Mouse (Mus musculus) liver, postnatal 0 days (tissue): ENCODE measurements at regions not wholly inside any gene's neighbourhood (a gene's known extent, or its start where the extent isn't known, plus 50 kb on each side); places are given as distances from the start of the nearest gene placed in this dataset.

ENCODE experiments used
- ATAC-seq: fragments of 200-750 bp; cut with Nextera tagmentation; 2 replicates; pipeline ENCODE4 v1.8.0; 2017; ENCODE audit warnings: mild to moderate bottlenecking, moderate library complexity
- DNase-seq: peaks from one replicate; pipeline ENCODE4 v3.0.0-alpha.2; 2016
- H3K27ac ChIP-seq: fragments of 300-500 bp; sonication (generic); 2 replicates; pipeline ENCODE4 v1.5.1; 2014; ENCODE audit warnings: antibody characterized with exemption, moderate library complexity, mild to moderate bottlenecking, low read depth
- H3K27me3 ChIP-seq: fragments of 300-500 bp; sonication (generic); 2 replicates; pipeline ENCODE4 v1.6.1; 2014; ENCODE audit warnings: low read length, control low read depth, mixed read lengths; ENCODE audit not compliant: insufficient read depth
- H3K36me3 ChIP-seq: fragments of 300-500 bp; sonication (generic); replicated peaks from 2 replicates; pipeline ENCODE4 v1.6.1; 2014; ENCODE audit warnings: mild to moderate bottlenecking, control low read depth, low read length, moderate library complexity, mixed read lengths; ENCODE audit not compliant: insufficient read depth
- H3K4me1 ChIP-seq: fragments of 300-500 bp; sonication (generic); 2 replicates; pipeline ENCODE4 v1.6.1; 2014; ENCODE audit warnings: antibody characterized with exemption, mild to moderate bottlenecking, control low read depth; ENCODE audit not compliant: insufficient read depth
- H3K4me2 ChIP-seq: fragments of 300-500 bp; sonication (generic); 2 replicates; pipeline ENCODE4 v1.6.1; 2014; ENCODE audit warnings: low read depth, mild to moderate bottlenecking, low read length, moderate library complexity, mixed read lengths
- H3K4me3 ChIP-seq: fragments of 300-500 bp; sonication (generic); 2 replicates; pipeline ENCODE4 v1.5.1; 2014; ENCODE audit warnings: low read depth, low read length
- H3K9ac ChIP-seq: fragments of 300-500 bp; sonication (generic); replicated peaks from 2 replicates; pipeline ENCODE4 v1.6.1; 2014; ENCODE audit warnings: mild to moderate bottlenecking, moderate library complexity
- H3K9me3 ChIP-seq: fragments of 300-500 bp; sonication (generic); 2 replicates; pipeline ENCODE4 v1.6.1; 2016; ENCODE audit warnings: mild to moderate bottlenecking, control low read depth, low read length, mixed read lengths
- CTCF ChIP-seq: sonication (generic); IDR thresholded peaks from 2 replicates; pipeline ENCODE4 v1.5.1; 2016; ENCODE audit warnings: antibody characterized with exemption, low read depth
- EP300 ChIP-seq: IDR thresholded peaks from 2 replicates; pipeline ENCODE4 v1.6.1; 2016; ENCODE audit warnings: antibody characterized with exemption, low read depth, mild to moderate bottlenecking
- WGBS: fragments of 180-500 bp; shearing (Covaris S2); extraction: QIAGEN DNeasy Blood & Tissue Kit; methylation state at CpG from one replicate; pipeline ENCODE4 v1.1.7; 2014; ENCODE audit not compliant: insufficient replicate concordance; 5-methylcytosine and 5-hydroxymethylcytosine counted together

DNA sequence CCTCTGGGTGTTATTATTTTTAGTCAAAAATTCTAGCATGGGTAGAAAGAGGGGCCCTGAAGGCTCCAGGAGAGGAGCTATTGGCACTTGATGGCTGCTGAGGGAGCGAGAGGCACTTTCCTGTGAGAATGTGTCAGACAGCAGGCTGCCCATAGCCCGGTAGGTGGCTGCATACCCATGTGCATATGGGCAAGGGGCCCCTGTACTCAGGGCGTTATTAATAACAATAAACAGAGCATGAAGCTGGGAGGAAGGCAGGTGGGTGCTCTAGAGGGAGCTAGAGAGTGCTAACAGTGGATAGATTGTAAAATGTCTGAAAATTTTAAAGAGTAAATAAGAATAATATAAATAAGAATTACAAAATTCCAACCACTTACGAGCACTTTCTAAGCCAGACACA, 98.2 kb downstream of the Hhipl2 start:
- TF ChIP-seq EP300 (no peak), CTCF (no peak)
- H3K27me3 ChIP-seq, result no peaks in the 10 kb centered on the region
- no peak for DNase-seq
- H3K36me3 ChIP-seq, result no peaks in the 10 kb centered on the region
- ATAC-seq, result no peak
- H3K27ac ChIP-seq, result no peak overlapping the region
- no peak overlapping the region for H3K4me3 ChIP-seq
- H3K4me2 ChIP-seq, result no peak overlapping the region
- H3K4me1 ChIP-seq, result no peaks in the 10 kb centered on the region
- no peak overlapping the region for H3K9ac ChIP-seq
- 66% methylated on average over 4 of the region's 4 CpGs for WGBS
- H3K9me3 ChIP-seq, result no peaks in the 10 kb centered on the region

DNA sequence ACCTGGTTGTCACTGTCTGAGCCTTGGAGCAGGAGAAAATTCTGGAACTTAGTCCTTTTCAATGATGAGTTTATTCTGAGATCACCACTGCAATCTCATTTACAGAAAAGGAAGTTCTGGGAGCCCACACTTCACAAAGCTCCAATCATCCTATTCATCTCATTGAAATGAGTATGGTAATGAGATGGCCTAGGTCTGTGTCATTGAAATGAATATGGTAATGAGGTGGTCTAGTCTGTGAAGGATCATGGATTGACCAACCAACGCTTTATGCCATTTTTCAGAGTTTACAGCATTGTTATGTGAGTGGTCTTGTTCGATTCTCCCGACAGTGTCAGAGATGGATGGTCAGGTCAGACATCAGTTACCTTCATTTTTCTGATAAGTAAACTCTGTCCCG, 99.2 kb downstream of the Hhipl2 start:
- H3K4me1 ChIP-seq, result no peaks in the 10 kb centered on the region
- H3K27ac ChIP-seq, result no peak overlapping the region
- no peak overlapping the region for H3K9ac ChIP-seq
- H3K4me2 ChIP-seq, result no peak overlapping the region
- H3K27me3 ChIP-seq, result no peaks in the 10 kb centered on the region
- H3K36me3 ChIP-seq, result no peaks in the 10 kb centered on the region
- no peak overlapping the region for H3K4me3 ChIP-seq
- H3K9me3 ChIP-seq, result no peaks in the 10 kb centered on the region
- TF ChIP-seq CTCF, result no peak
- no peak for TF ChIP-seq EP300
- DNase-seq, result no peak
- ATAC-seq, result no peak
- 73% methylated on average over 4 of the region's 4 CpGs for WGBS

DNA sequence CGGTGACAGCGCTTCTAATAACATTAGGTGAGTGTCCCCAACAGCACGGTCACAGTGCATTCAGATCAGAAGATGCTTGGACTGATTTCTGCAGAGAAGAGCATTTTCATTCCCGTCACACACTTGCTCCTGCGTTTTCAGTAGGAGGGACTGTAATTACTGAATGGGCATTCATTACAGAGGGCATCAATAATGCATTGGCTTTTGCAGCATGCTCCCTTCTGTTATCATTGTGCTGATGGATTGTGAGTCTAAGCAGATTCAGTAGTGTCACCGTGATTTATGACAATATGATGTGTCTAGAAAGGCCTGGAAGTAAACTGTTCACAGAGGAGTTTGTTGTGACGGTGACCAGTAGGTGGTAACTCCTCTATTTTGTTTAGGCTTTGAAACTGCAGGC, 103.6 kb downstream of the Hhipl2 start:
- H3K9ac ChIP-seq, result no peak overlapping the region
- TF ChIP-seq EP300, result no peak
- TF ChIP-seq CTCF, result no peak
- no peak overlapping the region for H3K27ac ChIP-seq
- no peak overlapping the region for H3K4me2 ChIP-seq
- H3K9me3 ChIP-seq, result no peaks in the 10 kb centered on the region
- no peaks in the 10 kb centered on the region for H3K36me3 ChIP-seq
- no peak for DNase-seq
- 74% methylated on average over 7 of the region's 7 CpGs for WGBS
- H3K27me3 ChIP-seq, result no peaks in the 10 kb centered on the region
- no peak overlapping the region for H3K4me3 ChIP-seq
- H3K4me1 ChIP-seq, result no peaks in the 10 kb centered on the region
- ATAC-seq, result no peak

DNA sequence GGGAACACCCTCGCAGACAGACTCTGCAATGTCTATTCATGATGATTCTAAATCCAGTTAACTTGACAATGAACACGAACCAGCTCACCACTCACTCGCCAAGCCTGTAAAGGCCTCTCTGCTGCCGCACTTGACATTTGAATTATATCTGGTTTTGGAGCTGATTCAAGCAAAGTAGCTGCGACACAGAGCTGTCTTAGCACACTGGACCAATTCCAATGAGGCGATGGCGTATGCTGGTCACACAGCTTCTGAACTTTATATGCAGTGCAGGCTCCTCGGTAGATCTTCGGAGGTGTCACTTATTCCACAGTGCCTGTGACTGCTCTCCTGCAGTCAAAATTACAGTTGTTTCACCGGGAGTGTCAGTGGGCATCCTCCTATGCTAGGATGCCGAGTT, 115.4 kb downstream of the Hhipl2 start:
- Histone ChIP-seq H3K4me1 (no peaks in the 10 kb centered on the region), H3K9ac (no peak overlapping the region), H3K36me3 (no peaks in the 10 kb centered on the region), H3K4me2 (no peak overlapping the region), H3K4me3 (no peak overlapping the region), H3K27ac (no peak overlapping the region), H3K27me3 (no peaks in the 10 kb centered on the region), H3K9me3 (no peaks in the 10 kb centered on the region)
- DNase-seq, result no peak
- ATAC-seq, result no peak
- 77% methylated on average over 11 of the region's 11 CpGs for WGBS
- TF ChIP-seq CTCF, result no peak
- TF ChIP-seq EP300, result no peak

DNA sequence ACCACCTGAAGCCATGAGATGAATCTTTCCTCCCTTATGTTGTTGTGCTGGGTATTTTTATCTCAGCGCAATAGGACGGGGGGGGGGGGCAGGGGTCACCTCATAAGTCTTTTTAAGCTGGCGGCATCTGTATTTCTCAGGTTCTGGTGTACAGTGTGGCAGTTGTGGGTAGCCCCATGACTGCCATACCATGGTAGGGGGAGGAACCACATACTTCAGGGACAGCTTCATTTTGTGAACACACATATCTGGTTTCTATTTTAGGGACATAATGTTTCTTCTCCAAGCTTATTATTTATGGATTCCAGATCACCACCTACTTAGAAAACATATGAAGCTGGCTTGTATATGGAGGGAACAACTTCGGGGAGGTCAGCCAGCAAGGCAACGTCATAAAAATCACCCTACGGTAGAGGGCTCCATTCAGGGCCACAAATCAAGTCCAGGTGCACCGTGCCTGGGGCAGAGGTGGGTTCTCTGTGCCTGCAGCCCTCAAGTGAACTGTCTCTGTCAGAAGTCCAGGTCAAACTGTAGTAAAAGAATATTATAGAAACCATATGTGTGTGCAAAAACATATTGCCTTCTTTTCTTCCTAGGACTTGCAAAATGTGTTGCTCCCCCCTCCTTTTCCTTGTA, 130.9 kb downstream of the Hhipl2 start:
- H3K9ac ChIP-seq, result no peak overlapping the region
- no peak for TF ChIP-seq CTCF
- TF ChIP-seq EP300, result no peak

DNA sequence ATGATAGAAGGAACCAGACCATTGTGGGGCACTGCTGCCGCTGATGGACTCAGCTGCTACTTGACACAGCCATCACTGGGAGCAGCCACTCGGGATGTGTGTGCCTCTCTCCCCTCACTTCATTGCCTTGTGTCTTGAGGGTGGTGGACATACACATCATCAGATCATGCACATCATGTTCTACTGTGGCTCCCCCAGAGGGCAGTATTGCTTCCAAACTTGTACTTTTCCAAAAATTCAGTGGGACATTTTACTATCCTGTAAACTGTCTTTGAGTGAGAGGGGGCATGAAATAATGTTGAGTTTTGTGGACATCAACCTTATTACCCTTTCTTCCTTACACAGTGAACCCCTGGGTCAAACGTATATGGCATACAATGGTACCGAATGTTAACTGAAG, 134.6 kb downstream of the Hhipl2 start:
- H3K27ac ChIP-seq, result no peak overlapping the region
- no peak overlapping the region for H3K9ac ChIP-seq
- no peak for DNase-seq
- no peaks in the 10 kb centered on the region for H3K9me3 ChIP-seq
- 74% methylated on average over 4 of the region's 4 CpGs for WGBS
- no peaks in the 10 kb centered on the region for H3K36me3 ChIP-seq
- no peaks in the 10 kb centered on the region for H3K4me1 ChIP-seq
- no peak for ATAC-seq
- TF ChIP-seq CTCF, result no peak; the same call in 1 of the 2 replicates
- TF ChIP-seq EP300, result no peak
- no peak overlapping the region for H3K4me3 ChIP-seq
- no peak overlapping the region for H3K4me2 ChIP-seq
- H3K27me3 ChIP-seq, result no peaks in the 10 kb centered on the region

More for the DNA sequence above, 130.9 kb downstream of the Hhipl2 start:
- Histone ChIP-seq H3K9me3 (no peaks in the 10 kb centered on the region), H3K4me2 (no peak overlapping the region), H3K4me3 (no peak overlapping the region), H3K27me3 (no peaks in the 10 kb centered on the region), H3K27ac (no peak overlapping the region), H3K4me1 (no peaks in the 10 kb centered on the region), H3K36me3 (no peaks in the 10 kb centered on the region)
- ATAC-seq (no peak), DNase-seq (no peak)
- WGBS, result 83% methylated on average over 7 of the region's 7 CpGs

DNA sequence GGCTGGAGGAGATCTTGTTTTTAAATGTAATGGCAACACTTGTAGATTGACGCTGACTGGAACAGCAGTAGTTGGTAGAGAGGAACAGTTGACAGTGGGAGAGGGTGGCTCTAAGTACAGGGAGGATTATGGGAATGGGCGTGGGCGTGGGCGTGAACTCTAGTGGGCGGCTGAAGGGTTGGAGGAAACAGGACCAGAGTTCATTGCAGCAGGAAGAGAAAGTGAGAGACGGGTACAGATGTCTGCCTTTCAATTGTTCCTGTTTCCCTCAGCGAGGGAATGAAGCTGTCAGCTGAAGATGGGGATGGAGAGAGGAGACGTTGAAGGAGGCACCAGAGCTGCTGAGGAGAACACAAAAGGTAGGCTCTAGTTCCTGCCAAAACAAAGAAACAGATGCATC, 135.2 kb downstream of the Hhipl2 start:
- Histone ChIP-seq H3K9me3 (no peaks in the 10 kb centered on the region), H3K27ac (no peak overlapping the region), H3K4me1 (no peaks in the 10 kb centered on the region), H3K4me3 (no peak overlapping the region), H3K9ac (no peak overlapping the region), H3K27me3 (no peaks in the 10 kb centered on the region), H3K36me3 (no peaks in the 10 kb centered on the region), H3K4me2 (no peak overlapping the region)
- ATAC-seq, result no peak
- TF ChIP-seq EP300, result no peak
- TF ChIP-seq CTCF, result no peak
- DNase-seq, result no peak
- WGBS, result 67% methylated on average over 8 of the region's 8 CpGs
